Mouse (Mus musculus): ENCODE results near the gene Tmub2. TPM values are rescaled to one million over a fixed set of nuclear protein-coding genes. Genes with fewer than 3 reads are reported as not detected.

Tmub2 gene
- total RNA-seq, 1 experiment from 2014 or later: 63.0 TPM

DNA sequence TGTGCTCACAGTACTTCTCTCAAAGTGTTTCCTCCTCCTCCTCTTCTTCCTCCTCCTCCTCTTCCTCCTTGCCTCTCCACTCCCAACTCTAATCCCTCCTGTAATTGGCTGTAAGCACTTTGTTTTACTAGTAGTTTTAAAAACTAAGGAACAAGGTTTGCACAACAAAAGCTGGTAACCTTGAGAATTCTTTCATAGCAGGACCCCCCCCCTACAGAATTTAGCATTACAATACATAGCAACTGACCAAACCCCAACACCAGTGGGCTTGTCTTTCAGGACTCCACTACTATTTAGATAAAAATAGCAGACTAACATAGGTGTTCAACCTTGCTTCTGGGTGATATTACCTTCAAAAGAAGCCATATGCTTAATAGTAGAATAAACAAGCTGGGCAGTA lies 44.8 kb downstream of the Tmub2 start:
- DNase-seq: no peak

- no peak for DNase-seq
Measured at GRCm38 (mm10) chr11:102330039-102330438, 45.3 kb downstream of the Tmub2 start.

DNA sequence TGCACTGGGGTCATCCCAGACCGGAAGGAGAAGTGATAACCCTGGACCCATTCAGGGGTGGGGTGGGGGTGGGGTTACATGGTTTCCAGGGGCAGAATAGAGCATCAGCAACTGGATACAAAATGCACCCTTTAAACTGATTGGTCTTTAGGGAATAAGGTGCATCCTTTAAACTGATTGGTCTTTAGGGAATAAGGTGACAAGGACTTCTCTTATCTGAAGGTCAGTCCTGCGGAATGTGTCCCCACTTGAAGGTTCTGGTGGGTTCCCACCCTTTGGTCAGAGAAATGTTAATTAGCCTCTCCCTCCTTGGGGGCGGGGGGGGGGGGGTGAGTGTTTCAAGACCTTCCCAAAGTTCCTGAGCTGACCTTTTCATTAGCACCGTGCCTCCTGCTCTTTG lies 47.1 kb downstream of the Tmub2 start:
- DNase-seq: no peak

DNA sequence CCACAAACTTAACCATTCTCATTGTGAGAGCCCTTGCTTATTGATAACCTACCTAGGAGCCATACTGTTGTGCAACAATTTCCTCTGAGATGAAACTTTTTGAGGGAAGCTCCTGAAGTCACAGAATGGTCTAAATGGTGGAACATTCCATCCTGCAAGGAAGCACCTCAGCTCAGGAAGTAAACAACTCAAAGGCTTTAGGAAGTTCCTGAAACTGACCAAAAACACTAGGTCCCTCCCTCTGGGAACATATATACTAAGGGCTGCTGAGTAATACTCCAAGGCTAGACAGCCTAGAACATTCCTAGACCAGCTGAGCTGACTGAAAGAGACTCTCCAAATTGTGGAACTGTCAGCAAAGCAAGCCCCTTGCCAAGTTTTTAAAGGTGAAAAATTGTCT lies 48.3 kb downstream of the Tmub2 start:
- DNase-seq: no peak

DNA sequence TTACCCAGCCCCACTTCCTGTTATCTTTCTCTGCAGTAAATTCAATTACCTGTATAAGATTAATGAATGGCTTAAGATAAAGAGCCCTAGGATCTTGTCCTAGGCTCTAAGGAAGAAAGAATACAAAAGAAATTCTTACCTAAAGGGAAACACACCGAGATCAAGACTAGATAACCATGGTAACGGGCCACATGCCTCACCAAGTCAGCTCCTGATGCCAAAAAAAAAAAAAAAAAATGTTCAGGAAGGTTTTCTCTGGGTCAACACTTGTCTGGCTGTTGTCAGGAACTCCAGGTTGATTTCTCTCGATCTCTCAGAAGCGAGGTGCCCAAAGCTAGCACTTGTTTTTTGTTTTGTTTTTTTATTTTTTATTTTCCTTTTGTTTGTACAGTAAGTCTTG lies 49.3 kb downstream of the Tmub2 start:
- DNase-seq: no peak

DNA sequence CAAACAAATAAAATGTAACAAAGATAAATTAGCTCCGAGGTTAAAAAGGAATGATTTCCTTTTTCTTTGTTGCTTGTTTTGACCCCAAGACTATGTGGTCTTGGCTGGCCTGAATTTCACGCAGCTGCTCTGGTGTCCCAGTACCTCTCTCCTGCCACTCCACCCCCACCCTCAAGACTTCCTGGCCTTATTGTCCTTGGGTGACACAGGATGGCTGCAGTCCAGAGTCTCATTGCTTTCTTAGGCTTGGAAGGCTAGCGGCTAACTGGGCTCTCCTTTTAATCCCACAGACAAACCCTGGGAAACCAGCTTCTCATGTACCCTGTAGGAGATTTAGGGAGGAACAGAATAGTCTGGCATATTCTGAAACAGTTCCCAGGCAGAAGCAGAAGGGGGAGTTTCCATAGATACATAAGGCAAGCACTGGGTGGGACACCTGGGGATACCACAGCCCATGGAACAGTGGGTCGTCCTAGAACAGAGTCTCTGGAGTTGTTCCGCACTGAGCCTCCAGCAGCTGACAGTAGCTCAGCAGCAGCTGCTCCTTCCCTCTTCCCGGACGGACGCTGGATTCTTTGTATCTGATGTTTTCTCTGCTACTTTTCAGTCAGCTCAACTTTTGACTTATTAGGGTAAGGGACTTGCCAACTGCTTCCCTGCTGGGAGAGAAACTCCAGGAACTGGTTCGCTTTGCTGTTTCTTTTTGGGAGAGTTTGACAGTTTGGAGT lies 50.4 kb downstream of the Tmub2 start:
- DNase-seq: peak; percentile 32

DNA sequence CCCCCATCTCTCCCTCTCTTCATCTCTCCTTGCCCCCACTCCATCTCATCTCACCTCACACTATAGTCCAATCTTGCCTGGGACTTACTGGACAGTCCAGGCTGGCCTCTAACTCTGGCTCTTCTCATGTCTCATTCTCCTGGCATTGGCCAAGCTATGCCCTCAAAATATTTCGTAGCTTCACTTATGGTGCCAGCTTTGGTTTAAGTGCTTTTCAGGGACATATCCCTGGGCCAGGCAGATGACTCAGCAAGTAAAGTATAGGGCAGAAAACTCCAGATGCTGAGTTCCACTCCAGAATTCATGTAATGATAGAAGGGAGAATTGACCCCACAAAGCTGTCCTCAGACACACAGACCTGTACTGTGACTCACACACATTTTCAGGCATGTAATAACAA lies 51.5 kb downstream of the Tmub2 start:
- DNase-seq: no peak

- no peak for DNase-seq
Measured at GRCm38 (mm10) chr11:102337921-102338320, 53.2 kb downstream of the Tmub2 start.

- DNase-seq: peak; percentile 89
Measured at GRCm38 (mm10) chr11:102338561-102338960, 53.8 kb downstream of the Tmub2 start.

Other genes with a start within 250 kb of the Tmub2 start
- 36.8 and 46.2 TPM in 2 replicates for gene Cd300lg, start 243.4 kb upstream of the Tmub2 start, total RNA-seq (2021)
- 8.7 and 11.8 TPM in 2 replicates for gene Mpp2, start 196.4 kb upstream of the Tmub2 start, total RNA-seq (2021)
- not detected in 2 replicates for gene Ppy, start 183.6 kb upstream of the Tmub2 start, total RNA-seq (2021)
- gene Pyy, start 177.1 kb upstream of the Tmub2 start, total RNA-seq (2021): not detected in 2 replicates
- gene Nags, start 139.4 kb upstream of the Tmub2 start, total RNA-seq (2021): 0.27 and 1.3 TPM in 2 replicates
- gene Tmem101, start 128.5 kb upstream of the Tmub2 start, total RNA-seq (2021): 14.2 and 22.1 TPM in 2 replicates
- gene Lsm12, start 99.6 kb upstream of the Tmub2 start, total RNA-seq (2021): 72.6 and 92.6 TPM in 2 replicates
- gene G6pc3, start 95.3 kb upstream of the Tmub2 start, total RNA-seq (2021): 132 and 143 TPM in 2 replicates
- 79.9 and 117 TPM in 2 replicates for gene Hdac5, start 54.8 kb upstream of the Tmub2 start, total RNA-seq (2021)
- gene BC030867, start 36.0 kb upstream of the Tmub2 start, total RNA-seq (2021): 1.3 and 1.5 TPM in 2 replicates
- 0.36 TPM in 1 of 2 replicates, not detected in the other for gene Asb16, start 16.2 kb upstream of the Tmub2 start, total RNA-seq (2021)
- gene Atxn7l3, start 11.7 kb downstream of the Tmub2 start, total RNA-seq (2021): 53.6 and 62.4 TPM in 2 replicates
- 113 and 116 TPM in 2 replicates for gene Ubtf, start 34.8 kb downstream of the Tmub2 start, total RNA-seq (2021)
- 1.0 and 1.8 TPM in 2 replicates for gene Slc4a1, start 81.3 kb downstream of the Tmub2 start, total RNA-seq (2021)
- 24.4 and 39.7 TPM in 2 replicates for gene Rundc3a, start 108.5 kb downstream of the Tmub2 start, total RNA-seq (2021)
- 439 and 629 TPM in 2 replicates for gene Slc25a39, start 123.0 kb downstream of the Tmub2 start, total RNA-seq (2021)
- 198 and 230 TPM in 2 replicates for gene Grn, start 145.4 kb downstream of the Tmub2 start, total RNA-seq (2021)
- gene Fam171a2, start 162.8 kb downstream of the Tmub2 start, total RNA-seq (2021): 4.3 and 8.7 TPM in 2 replicates
- 2.2 and 4.7 TPM in 2 replicates for gene Itga2b, start 185.2 kb downstream of the Tmub2 start, total RNA-seq (2021)